Mouse (Mus musculus): ENCODE measurements around the gene Cdh18. TPM values are rescaled to one million over a fixed set of nuclear protein-coding genes. Genes with fewer than 3 reads are reported as not detected.
"Not testable (repeated sequence)": the region's sequence is repeated elsewhere in the genome, so short reads cannot be mapped to it uniquely, and the experiment has no call there.

Cdh18 gene
- polyA plus RNA-seq, 1 experiment from 2014 or later, result 0.67 TPM

- Histone ChIP-seq H3K9me3 (no peaks in the 10 kb centered on the region), H3K4me1 (replicated peaks) (no peaks in the 10 kb centered on the region), H3K9ac (no peak overlapping the region), H3K4me3 (replicated peaks) (no peak overlapping the region), H3K4me2 (replicated peaks) (no peak overlapping the region), H3K27ac (no peak overlapping the region), H3K36me3 (no peaks in the 10 kb centered on the region), H3K27me3 (replicated peaks) (no peaks in the 10 kb centered on the region)
- 90% methylated on average over 3 of the region's 3 CpGs for WGBS
- ATAC-seq, result no peak
Observed at GRCm38 (mm10) chr15:23316766-23317165, 767.9 kb downstream of the Cdh18 start.

DNA sequence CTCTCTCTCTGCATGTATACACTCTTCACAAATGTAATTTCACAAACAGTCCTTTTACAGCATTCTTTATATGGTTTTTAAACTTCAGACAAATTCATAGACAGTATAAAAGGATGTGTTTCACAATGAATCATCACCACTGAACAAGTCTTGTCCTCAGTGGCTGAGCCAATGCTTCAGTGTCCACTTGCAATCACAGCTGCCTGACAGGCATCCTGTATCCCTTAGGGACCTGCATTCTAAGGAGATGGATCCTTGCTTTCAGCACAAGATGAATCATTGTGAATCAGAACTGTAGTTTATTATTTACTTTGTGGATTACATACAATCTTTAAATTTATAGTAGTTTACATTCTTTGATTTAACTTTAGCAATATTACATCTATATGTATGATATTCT lies 768.6 kb downstream of the Cdh18 start:
- Histone ChIP-seq H3K9ac (no peak overlapping the region), H3K4me3 (replicated peaks) (no peak overlapping the region), H3K4me2 (replicated peaks) (no peak overlapping the region), H3K9me3 (no peaks in the 10 kb centered on the region), H3K36me3 (no peaks in the 10 kb centered on the region), H3K27ac (no peak overlapping the region), H3K4me1 (replicated peaks) (no peaks in the 10 kb centered on the region), H3K27me3 (replicated peaks) (no peaks in the 10 kb centered on the region)
- ATAC-seq, result no peak

GRCm38 (mm10) chr15:23340338-23340737 lies 791.5 kb downstream of the Cdh18 start:
- not testable (repeated sequence) for H3K4me3 ChIP-seq (replicated peaks); H3K4me2 ChIP-seq (replicated peaks); H3K27me3 ChIP-seq (replicated peaks); H3K36me3 ChIP-seq; H3K9me3 ChIP-seq; H3K4me1 ChIP-seq (replicated peaks); H3K9ac ChIP-seq; H3K27ac ChIP-seq; ATAC-seq
- WGBS, result no CpG with 5 or more reads among the region's 4 CpGs

DNA sequence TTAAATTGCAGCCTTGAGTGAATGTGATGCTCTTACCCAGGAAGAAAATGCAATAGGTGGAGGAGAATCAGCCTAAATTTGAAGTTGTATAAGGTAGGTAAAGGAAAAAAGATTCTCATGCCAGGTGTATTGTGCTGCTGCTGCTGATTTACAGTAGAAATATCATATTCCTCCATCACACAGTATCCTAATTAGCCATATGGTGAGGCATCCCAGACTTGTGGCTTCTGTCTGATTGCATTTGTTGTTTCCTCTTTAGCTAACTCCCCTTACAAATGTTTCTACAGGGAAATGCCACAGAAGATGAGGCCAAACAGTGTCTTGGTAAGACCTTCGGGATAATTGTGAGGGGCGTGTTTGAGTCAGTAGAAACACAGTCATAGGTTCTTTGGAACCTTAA lies 802.3 kb downstream of the Cdh18 start:
- H3K4me2 ChIP-seq (replicated peaks), result no peak overlapping the region
- ATAC-seq, result no peak
- H3K27ac ChIP-seq, result no peak overlapping the region
- H3K27me3 ChIP-seq (replicated peaks), result no peaks in the 10 kb centered on the region
- no peak overlapping the region for H3K9ac ChIP-seq
- H3K9me3 ChIP-seq, result no peaks in the 10 kb centered on the region
- no peaks in the 10 kb centered on the region for H3K4me1 ChIP-seq (replicated peaks)
- no peak overlapping the region for H3K4me3 ChIP-seq (replicated peaks)
- WGBS, result 76% methylated on average over 2 of the region's 2 CpGs
- H3K36me3 ChIP-seq, result no peaks in the 10 kb centered on the region

DNA sequence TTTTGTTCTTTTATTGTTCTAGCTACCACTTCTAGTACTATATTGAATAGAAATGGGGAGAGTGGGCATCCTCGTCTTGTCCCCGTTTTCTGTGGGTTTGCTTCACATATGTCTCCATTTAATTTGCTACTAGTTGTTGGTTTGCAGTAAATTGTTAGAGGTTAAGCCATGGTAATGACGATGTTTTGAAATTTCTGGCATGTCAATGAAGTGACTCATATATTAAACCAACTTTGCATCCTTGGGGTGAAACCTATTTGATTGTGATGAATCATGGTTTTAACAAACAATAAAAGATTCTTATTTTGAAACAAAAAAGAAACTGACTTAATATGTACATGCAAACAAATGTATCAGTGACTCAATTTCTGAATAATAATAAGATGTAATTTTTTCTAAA lies 817.5 kb downstream of the Cdh18 start:
- H3K27ac ChIP-seq, result no peak overlapping the region
- H3K27me3 ChIP-seq (replicated peaks), result no peaks in the 10 kb centered on the region
- ATAC-seq, result no peak
- H3K4me3 ChIP-seq (replicated peaks), result no peak overlapping the region
- no peaks in the 10 kb centered on the region for H3K36me3 ChIP-seq
- H3K9ac ChIP-seq, result no peak overlapping the region
- H3K4me2 ChIP-seq (replicated peaks), result no peak overlapping the region
- no peaks in the 10 kb centered on the region for H3K4me1 ChIP-seq (replicated peaks)
- no peaks in the 10 kb centered on the region for H3K9me3 ChIP-seq
- 90% methylated on average over 3 of the region's 3 CpGs for WGBS

- no peaks in the 10 kb centered on the region for H3K9me3 ChIP-seq
- H3K27ac ChIP-seq, result no peak overlapping the region
- no peaks in the 10 kb centered on the region for H3K27me3 ChIP-seq (replicated peaks)
- H3K4me2 ChIP-seq (replicated peaks), result no peak overlapping the region
- H3K9ac ChIP-seq, result no peak overlapping the region
- 50% methylated on average over 1 of the region's 1 CpGs for WGBS
- no peak for ATAC-seq
- H3K4me1 ChIP-seq (replicated peaks), result no peaks in the 10 kb centered on the region
- no peaks in the 10 kb centered on the region for H3K36me3 ChIP-seq
- no peak overlapping the region for H3K4me3 ChIP-seq (replicated peaks)
Observed at GRCm38 (mm10) chr15:23367712-23368111, 818.9 kb downstream of the Cdh18 start.

GRCm38 (mm10) chr15:23378016-23378750 lies 829.4 kb downstream of the Cdh18 start:
- no peaks in the 10 kb centered on the region for H3K36me3 ChIP-seq
- WGBS, result 85% methylated on average over 2 of the region's 2 CpGs
- H3K4me2 ChIP-seq (replicated peaks), result no peak overlapping the region

GRCm38 (mm10) chr15:23385816-23386215 lies 837.0 kb downstream of the Cdh18 start:
- no peaks in the 10 kb centered on the region for H3K36me3 ChIP-seq
- H3K9ac ChIP-seq, result no peak overlapping the region
- no peaks in the 10 kb centered on the region for H3K4me1 ChIP-seq (replicated peaks)
- H3K4me2 ChIP-seq (replicated peaks), result no peak overlapping the region
- no peak overlapping the region for H3K4me3 ChIP-seq (replicated peaks)
- H3K27ac ChIP-seq, result no peak overlapping the region
- ATAC-seq, result no peak
- H3K27me3 ChIP-seq (replicated peaks), result no peaks in the 10 kb centered on the region
- no peaks in the 10 kb centered on the region for H3K9me3 ChIP-seq
- WGBS, result 48% methylated on average over 4 of the region's 4 CpGs

More at GRCm38 (mm10) chr15:23378016-23378750, 829.4 kb downstream of the Cdh18 start:
- H3K4me1 ChIP-seq (replicated peaks), result no peaks in the 10 kb centered on the region
- H3K27ac ChIP-seq, result no peak overlapping the region
- no peaks in the 10 kb centered on the region for H3K27me3 ChIP-seq (replicated peaks)
- H3K4me3 ChIP-seq (replicated peaks), result no peak overlapping the region
- H3K9ac ChIP-seq, result no peak overlapping the region
- no peaks in the 10 kb centered on the region for H3K9me3 ChIP-seq
- no peak for ATAC-seq

DNA sequence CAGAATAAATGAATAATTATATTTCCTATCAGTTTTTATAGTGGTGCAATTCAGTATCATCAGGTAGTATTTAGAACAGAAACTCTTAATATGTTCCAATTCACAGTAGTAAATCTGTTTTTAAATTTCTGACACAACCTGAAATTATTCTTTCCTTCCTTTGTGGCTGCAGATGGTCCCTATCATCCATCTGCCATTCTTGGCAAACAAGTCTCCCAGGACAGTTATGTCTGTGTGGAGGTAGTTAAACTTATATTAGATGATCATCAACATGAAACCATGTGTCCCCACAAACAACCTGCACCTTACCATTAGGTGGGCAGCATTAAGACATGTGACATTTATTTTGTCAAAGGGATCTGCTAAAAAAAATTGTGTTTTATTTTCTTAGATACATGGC lies 847.8 kb downstream of the Cdh18 start:
- Histone ChIP-seq H3K36me3 (no peaks in the 10 kb centered on the region), H3K4me2 (replicated peaks) (no peak overlapping the region), H3K27ac (no peak overlapping the region), H3K4me1 (replicated peaks) (no peaks in the 10 kb centered on the region), H3K9me3 (no peaks in the 10 kb centered on the region), H3K9ac (no peak overlapping the region), H3K27me3 (replicated peaks) (no peaks in the 10 kb centered on the region), H3K4me3 (replicated peaks) (no peak overlapping the region)
- no peak for ATAC-seq

DNA sequence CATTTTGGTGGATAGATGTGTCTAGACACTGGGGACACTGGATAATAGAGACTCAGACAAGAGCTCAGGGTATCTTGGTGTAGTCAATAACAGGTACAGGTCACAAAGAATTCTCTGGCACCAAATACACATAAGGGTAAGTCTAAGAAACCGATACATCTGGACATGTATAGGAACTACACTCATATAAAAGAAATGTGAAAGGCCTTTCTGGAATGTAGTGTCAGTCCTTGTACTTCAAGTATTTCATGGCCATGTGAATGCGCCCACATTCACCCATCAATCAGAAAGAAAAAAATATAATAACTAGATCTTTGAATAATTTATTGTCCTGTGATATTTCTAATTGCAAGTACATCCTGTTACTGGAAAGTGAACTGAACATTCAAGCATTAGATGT lies 855.0 kb downstream of the Cdh18 start:
- no peak for ATAC-seq
- H3K27ac ChIP-seq, result no peak overlapping the region

DNA sequence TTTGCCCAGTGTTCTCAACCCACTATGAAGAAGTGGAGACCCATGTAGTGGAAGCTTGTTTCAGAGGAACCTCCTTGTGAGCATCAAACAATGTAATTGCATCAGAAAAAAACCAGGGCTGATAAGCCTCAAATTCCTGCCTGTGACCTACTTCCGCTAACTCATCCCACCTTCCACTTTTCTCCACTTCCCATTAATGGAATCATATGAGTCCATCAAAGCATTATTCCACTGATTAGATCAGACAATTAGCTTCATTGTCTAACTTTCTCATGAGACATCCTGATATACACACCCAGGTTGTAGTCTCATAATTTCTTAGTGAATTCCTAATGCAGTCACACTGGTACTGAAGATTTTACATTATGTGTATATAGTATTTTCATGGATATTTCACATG lies 859.4 kb downstream of the Cdh18 start:
- ATAC-seq, result no peak
- whole genome bisulfite sequencing, result 87% methylated on average over 1 of the region's 1 CpGs
- H3K4me2 ChIP-seq (replicated peaks), result no peak overlapping the region
- no peak overlapping the region for H3K9ac ChIP-seq
- no peaks in the 10 kb centered on the region for H3K36me3 ChIP-seq
- no peak overlapping the region for H3K27ac ChIP-seq
- H3K4me3 ChIP-seq (replicated peaks), result no peak overlapping the region
- no peaks in the 10 kb centered on the region for H3K27me3 ChIP-seq (replicated peaks)
- H3K4me1 ChIP-seq (replicated peaks), result no peaks in the 10 kb centered on the region
- no peaks in the 10 kb centered on the region for H3K9me3 ChIP-seq

More for the DNA sequence above, 855.0 kb downstream of the Cdh18 start:
- no peak overlapping the region for H3K4me2 ChIP-seq (replicated peaks)
- no peaks in the 10 kb centered on the region for H3K36me3 ChIP-seq
- H3K27me3 ChIP-seq (replicated peaks), result no peaks in the 10 kb centered on the region
- no peaks in the 10 kb centered on the region for H3K4me1 ChIP-seq (replicated peaks)
- H3K9me3 ChIP-seq, result no peaks in the 10 kb centered on the region
- 86% methylated on average over 2 of the region's 2 CpGs for WGBS
- H3K9ac ChIP-seq, result no peak overlapping the region
- no peak overlapping the region for H3K4me3 ChIP-seq (replicated peaks)

DNA sequence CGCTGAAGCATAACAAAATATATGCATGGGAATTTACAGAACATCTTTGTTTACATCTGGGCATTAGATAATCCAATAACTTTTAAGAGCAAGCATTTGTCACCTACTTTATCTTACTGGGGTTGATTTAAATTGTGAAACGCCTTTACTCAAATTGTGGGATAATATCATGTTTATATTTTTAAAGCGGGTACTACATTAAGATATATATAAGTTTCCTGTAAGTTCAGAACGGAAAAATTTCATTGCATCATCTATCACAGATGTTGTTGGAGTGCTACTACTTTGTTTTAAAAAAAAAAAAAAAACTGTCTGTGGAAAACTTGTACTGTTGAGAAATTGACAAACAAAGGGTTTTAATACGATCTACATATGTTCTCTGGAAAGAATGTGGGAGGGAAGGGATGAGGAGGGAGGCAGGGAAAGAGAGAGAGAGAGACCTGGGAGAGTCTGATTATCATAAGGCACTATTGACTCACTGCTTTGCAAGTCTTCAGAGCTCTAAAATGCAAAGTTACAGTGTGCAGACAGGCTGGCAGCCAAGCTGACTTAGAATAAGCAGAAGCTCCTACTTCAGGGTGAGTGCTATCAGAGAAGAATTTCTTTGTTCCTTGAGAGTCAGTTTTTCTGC lies 867.7 kb downstream of the Cdh18 start:
- Histone ChIP-seq H3K4me3 (replicated peaks) (no peak overlapping the region), H3K9ac (no peak overlapping the region), H3K36me3 (no peaks in the 10 kb centered on the region), H3K27me3 (replicated peaks) (no peaks in the 10 kb centered on the region), H3K4me1 (replicated peaks) (no peaks in the 10 kb centered on the region), H3K27ac (no peak overlapping the region), H3K9me3 (no peaks in the 10 kb centered on the region), H3K4me2 (replicated peaks) (no peak overlapping the region)
- 45% methylated on average over 5 of the region's 5 CpGs for WGBS
- no peak for ATAC-seq

- Histone ChIP-seq H3K9me3 (no peaks in the 10 kb centered on the region), H3K4me2 (replicated peaks) (no peak overlapping the region), H3K4me3 (replicated peaks) (no peak overlapping the region), H3K9ac (no peak overlapping the region), H3K4me1 (replicated peaks) (no peaks in the 10 kb centered on the region), H3K36me3 (no peaks in the 10 kb centered on the region), H3K27me3 (replicated peaks) (no peaks in the 10 kb centered on the region), H3K27ac (no peak overlapping the region)
- ATAC-seq, result no peak
Observed at GRCm38 (mm10) chr15:23418158-23418557, 869.3 kb downstream of the Cdh18 start.

Data from intestine, embryonic 15.5 days (tissue).